Mouse (Mus musculus): ENCODE data around the gene Elf4. TPM values are rescaled to one million over a fixed set of nuclear protein-coding genes. Genes with fewer than 3 reads are reported as not detected.

The Elf4 gene
- total and polyA plus RNA-seq, 3 experiments, result 3.4 to 15.3 TPM; not detected in 1

DNA sequence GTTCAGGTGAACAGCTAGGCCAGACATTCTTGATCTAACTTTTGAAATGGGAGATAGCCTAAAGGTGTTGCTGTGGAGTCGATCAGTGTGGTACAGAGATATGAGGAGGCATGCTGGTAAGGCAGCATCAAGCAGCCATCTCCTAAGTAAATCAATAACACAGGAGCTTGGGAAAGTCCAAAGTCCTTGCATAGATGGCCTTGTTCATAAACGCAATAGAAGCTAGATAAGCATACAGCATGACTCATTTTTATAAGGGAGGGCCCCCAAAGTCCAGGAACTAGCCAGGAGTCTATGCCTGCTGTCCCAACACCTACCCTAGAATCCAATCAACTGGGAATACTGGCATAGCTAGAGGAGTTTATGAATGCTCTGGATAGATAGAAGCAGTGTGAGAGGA lies 44.5 kb downstream of the Elf4 start:
- no peaks in the 10 kb centered on the region for H3K4me1 ChIP-seq (ENCODE audit: control insufficient read depth in 1 of 2, insufficient read depth in 2 of 2, low read length in 2 of 2)
- H3K9ac ChIP-seq (ENCODE audit: control insufficient read depth, low read depth, low read length, poor library complexity, severe bottlenecking), result no peak overlapping the region
- TF ChIP-seq POLR2A (IDR thresholded peaks at IDR 0.05; ENCODE audit: control insufficient read depth in 1 of 2, insufficient read depth in 1 of 2, low read depth in 1 of 2, low read length in 2 of 2, poor library complexity in 1 of 2) (no peak), MEF2A (IDR thresholded peaks at IDR 0.05; ENCODE audit: extremely low read depth, insufficient replicate concordance, low read depth, low read length, poor library complexity, severe bottlenecking) (no peak), ZC3H11A (IDR thresholded peaks at IDR 0.05; ENCODE audit: low read depth, low read length) (no peak), GATA1 (IDR thresholded peaks at IDR 0.05; ENCODE audit: low read depth, low read length) (no peak), RCOR1 (IDR thresholded peaks at IDR 0.05; ENCODE audit: low read depth, low read length) (no peak), TBP (IDR thresholded peaks at IDR 0.05; ENCODE audit: low read depth, low read length) (no peak), UBTF (IDR thresholded peaks at IDR 0.05; ENCODE audit: borderline replicate concordance, insufficient read depth, low read depth, low read length) (no peak), RAD21 (IDR thresholded peaks at IDR 0.05; ENCODE audit: low read depth, low read length) (no peak), EP300 (IDR thresholded peaks at IDR 0.05; ENCODE audit: low read depth in 1 of 2, low read length in 2 of 2) (no peak), CHD2 (IDR thresholded peaks at IDR 0.05; ENCODE audit: low read length) (no peak), POLR2AphosphoS5 (IDR thresholded peaks at IDR 0.05; ENCODE audit: borderline replicate concordance, low read depth, low read length) (no peak), ELF1 (IDR thresholded peaks at IDR 0.05; ENCODE audit: low read depth, low read length) (no peak), CHD1 (IDR thresholded peaks at IDR 0.05; ENCODE audit: low read depth, low read length) (no peak), JUND (IDR thresholded peaks at IDR 0.05; ENCODE audit: low read depth, low read length) (no peak), BHLHE40 (IDR thresholded peaks at IDR 0.05; ENCODE audit: borderline replicate concordance, low read depth, low read length) (no peak), HCFC1 (IDR thresholded peaks at IDR 0.05; ENCODE audit: low read depth, low read length) (no peak), CTCF (IDR thresholded peaks at IDR 0.05 in 2 of 3, conservative IDR thresholded peaks at IDR 0.05 in 1 of 3; ENCODE audit: control insufficient read depth in 1 of 3, insufficient read depth in 1 of 3, low read depth in 2 of 3, low read length in 3 of 3, poor library complexity in 1 of 3, severe bottlenecking in 1 of 3) (no peak), E2F4 (IDR thresholded peaks at IDR 0.05; ENCODE audit: borderline replicate concordance, low read depth, low read length) (no peak)
- no peaks in the 10 kb centered on the region for H3K27me3 ChIP-seq (ENCODE audit: control insufficient read depth in 1 of 2, insufficient read depth in 2 of 2, low read length in 2 of 2)
- no peaks in the 10 kb centered on the region; a peak in 1 of 4 replicates for H3K36me3 ChIP-seq (ENCODE audit: control insufficient read depth in 1 of 2, insufficient read depth in 2 of 2, low read length in 2 of 2)
- no peaks in the 10 kb centered on the region for H3K79me2 ChIP-seq (ENCODE audit: control insufficient read depth, insufficient read depth, low read length, poor library complexity)
- no peak overlapping the region for H3K27ac ChIP-seq (ENCODE audit: control insufficient read depth, low read depth, low read length)
- DNase-seq (ENCODE audit: low read depth, low spot score), result no peak
- no peak overlapping the region for H3K4me3 ChIP-seq (ENCODE audit: control insufficient read depth in 1 of 2, insufficient read depth in 1 of 2, low read depth in 2 of 2, low read length in 2 of 2)
- no peaks in the 10 kb centered on the region for H3K9me3 ChIP-seq (replicated peaks; ENCODE audit: insufficient read depth, low read length)

DNA sequence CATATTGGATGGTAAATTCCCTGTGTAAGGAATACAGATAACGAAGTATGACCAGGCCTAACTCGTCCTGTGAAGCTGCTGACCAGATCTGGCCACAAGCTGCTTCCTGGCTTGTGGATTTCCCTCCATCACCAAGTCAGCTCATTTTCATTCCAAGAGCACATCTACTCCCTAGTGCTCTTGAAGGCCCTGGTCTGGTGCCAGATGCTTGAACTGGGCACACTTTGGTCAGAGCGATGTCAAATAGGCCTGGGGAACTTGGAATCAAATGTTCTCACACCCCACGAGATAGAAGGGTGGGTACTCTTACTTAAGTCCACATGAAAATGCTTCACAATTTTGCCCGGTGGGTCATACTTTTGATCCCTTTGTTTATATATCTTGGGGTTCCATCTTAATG lies 48.6 kb downstream of the Elf4 start:
- Histone ChIP-seq H3K27me3 (ENCODE audit: control insufficient read depth in 1 of 2, insufficient read depth in 2 of 2, low read length in 2 of 2) (no peaks in the 10 kb centered on the region), H3K27ac (ENCODE audit: control insufficient read depth, low read depth, low read length) (no peak overlapping the region), H3K36me3 (ENCODE audit: control insufficient read depth in 1 of 2, insufficient read depth in 2 of 2, low read length in 2 of 2) (peaks cover 0 to under 1% of the 10 kb centered on the region in 2 experiments; a peak in 3 of 4 replicates), H3K79me2 (ENCODE audit: control insufficient read depth, insufficient read depth, low read length, poor library complexity) (no peaks in the 10 kb centered on the region), H3K4me1 (ENCODE audit: control insufficient read depth in 1 of 2, insufficient read depth in 2 of 2, low read length in 2 of 2) (no peaks in the 10 kb centered on the region), H3K4me3 (ENCODE audit: control insufficient read depth in 1 of 2, insufficient read depth in 1 of 2, low read depth in 2 of 2, low read length in 2 of 2) (no peak overlapping the region), H3K9ac (ENCODE audit: control insufficient read depth, low read depth, low read length, poor library complexity, severe bottlenecking) (no peak overlapping the region), H3K9me3 (replicated peaks; ENCODE audit: insufficient read depth, low read length) (no peaks in the 10 kb centered on the region)
- TF ChIP-seq USF2 (IDR thresholded peaks at IDR 0.05; ENCODE audit: borderline replicate concordance in 1 of 2, insufficient read depth in 1 of 2, low read depth in 1 of 2, low read length in 2 of 2) (no peak), MYB (IDR thresholded peaks at IDR 0.05; ENCODE audit: low read depth, low read length) (no peak), MAX (IDR thresholded peaks at IDR 0.05; ENCODE audit: low read length) (no peak), NRF1 (IDR thresholded peaks at IDR 0.05; ENCODE audit: insufficient read depth, low read depth, low read length, poor library complexity, severe bottlenecking) (no peak), CHD2 (IDR thresholded peaks at IDR 0.05; ENCODE audit: low read length) (no peak), HCFC1 (IDR thresholded peaks at IDR 0.05; ENCODE audit: low read depth, low read length) (no peak), ZNF384 (IDR thresholded peaks at IDR 0.05; ENCODE audit: low read depth, low read length) (no peak), MYC (IDR thresholded peaks at IDR 0.05; ENCODE audit: low read depth, low read length) (no peak), RCOR1 (IDR thresholded peaks at IDR 0.05; ENCODE audit: low read depth, low read length) (no peak), UBTF (IDR thresholded peaks at IDR 0.05; ENCODE audit: borderline replicate concordance, insufficient read depth, low read depth, low read length) (no peak), MAFK (IDR thresholded peaks at IDR 0.05; ENCODE audit: borderline replicate concordance, low read depth, low read length) (no peak), POLR2A (IDR thresholded peaks at IDR 0.05; ENCODE audit: control insufficient read depth in 1 of 2, insufficient read depth in 1 of 2, low read depth in 1 of 2, low read length in 2 of 2, poor library complexity in 1 of 2) (no peak), TCF12 (IDR thresholded peaks at IDR 0.05; ENCODE audit: low read depth, low read length) (no peak), GABPA (IDR thresholded peaks at IDR 0.05; ENCODE audit: low read depth, low read length) (no peak), BHLHE40 (IDR thresholded peaks at IDR 0.05; ENCODE audit: borderline replicate concordance, low read depth, low read length) (no peak), NELFE (IDR thresholded peaks at IDR 0.05; ENCODE audit: low read depth, low read length) (no peak), TAL1 (IDR thresholded peaks at IDR 0.05; ENCODE audit: low read length) (no peak), POLR2AphosphoS2 (IDR thresholded peaks at IDR 0.05; ENCODE audit: low read length) (no peak), CHD1 (IDR thresholded peaks at IDR 0.05; ENCODE audit: low read depth, low read length) (no peak)
- DNase-seq (ENCODE audit: low read depth, low spot score), result peak; percentile 0
